In genomic region chr3:21427408-21428031, GRCm38 (mm10) we compare ENCODE assay signal across 12 mouse cellular contexts.
DNase-seq lines count a peak whose midpoint lies in the region; TF ChIP-seq lines count a peak whose summit lies in the region.
"Had no signal": no experiment of that assay in that cellular context is flagged by ENCODE, and none has a peak within 500 bp of the region (broad histone marks: within the 10 kb centered on the region; RNA-seq: fewer than 3 reads in every experiment).

No protein-coding gene starts in this region.

- no peak for TF ChIP-seq POLR2A in brain, embryonic 14.5 days (IDR thresholded peaks at IDR 0.05; ENCODE audit: borderline replicate concordance, extremely low read depth, insufficient read depth, insufficient read length, poor library complexity, severe bottlenecking)

- peak overlapping the region; percentile 35; the same call in 1 of the 2 replicates for H3K27ac ChIP-seq in gastrocnemius, adult 2 months
- H3K27ac ChIP-seq: hindbrain, embryonic 13.5 days; limb, embryonic 12.5 days; midbrain, embryonic 15.5 days had no signal

- no peak for TF ChIP-seq CTCF in gastrocnemius, adult 2 months (IDR thresholded peaks at IDR 0.05)
- TF ChIP-seq CTCF in brain, embryonic 14.5 days (IDR thresholded peaks at IDR 0.05; ENCODE audit: borderline replicate concordance, extremely low read depth, insufficient read depth, insufficient read length) = no peak

- no peak overlapping the region for H3K4me3 ChIP-seq in gastrocnemius, adult 2 months
- H3K4me3 ChIP-seq: hindbrain, embryonic 13.5 days; limb, embryonic 12.5 days; midbrain, embryonic 15.5 days had no signal

- DNase-seq in gastrocnemius, adult 2 months = no peak
- no peak for DNase-seq in gastrocnemius, adult 8-10 months (ENCODE audit: low spot score in 2 of 2)
- peak; percentile 4 for DNase-seq in left cerebral cortex, postnatal 4 days
- no peak for DNase-seq in left cerebral cortex, adult 11 months (ENCODE audit: low spot score)
- DNase-seq in brain, embryonic 14.5 days (ENCODE audit: low read depth) = peak; percentile 82
- DNase-seq in forelimb bud, embryonic 11.5 days (ENCODE audit: low read depth, low spot score) = peak; percentile 10
- no peak for DNase-seq in urinary bladder, adult 18-20 months (ENCODE audit: low spot score in 2 of 2)
- no peak for DNase-seq in adrenal gland, postnatal 14 days
- DNase-seq: thymus, postnatal 36 days had no signal

- intact Hi-C loops in gastrocnemius, adult 2 months (cut with DNase I) = no loop called here
- intact Hi-C loops in left cerebral cortex, postnatal 4 days (cut with DNase I) = no loop called here

Comparison
In these comparisons a context has a peak if more than half of its experiments do, and no peak if none do; other contexts are left out.
1. DNase-seq: peak in left cerebral cortex, postnatal 4 days (single experiment), brain, embryonic 14.5 days (single experiment) and forelimb bud, embryonic 11.5 days (single experiment); none in gastrocnemius, adult 2 months (single experiment), gastrocnemius, adult 8-10 months (0 of 2), left cerebral cortex, adult 11 months (single experiment), urinary bladder, adult 18-20 months (0 of 2) and adrenal gland, postnatal 14 days (single experiment).